Mouse (Mus musculus): Measurements from ENCODE around the gene Chrd. TPM values are rescaled to one million over a fixed set of nuclear protein-coding genes. Genes with fewer than 3 reads are reported as not detected.

Gene Chrd
- total RNA-seq, 2 experiments from 2014 or later: 86.1 to 88.4 TPM

DNA sequence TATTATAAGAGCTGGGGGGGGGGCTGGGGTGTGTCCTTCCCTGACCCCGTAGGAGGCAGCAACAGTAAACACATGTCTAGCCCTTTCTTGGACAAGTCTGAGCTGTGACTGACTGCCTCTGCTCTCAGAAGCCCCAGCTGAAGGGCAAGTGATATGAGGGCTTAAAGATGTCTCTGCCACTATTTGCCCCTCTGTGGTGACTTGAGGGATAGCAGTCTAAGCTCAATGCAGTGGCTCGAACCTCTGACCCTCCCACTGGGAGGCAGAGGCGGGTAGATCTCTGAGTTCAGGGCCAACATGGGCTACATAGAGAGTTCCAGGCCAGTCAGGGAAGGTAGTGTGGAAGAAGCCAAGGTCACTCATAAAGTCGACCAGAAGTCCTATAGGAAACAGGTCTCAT lies 22.1 kb upstream of the Chrd start:
- no peak for DNase-seq

DNA sequence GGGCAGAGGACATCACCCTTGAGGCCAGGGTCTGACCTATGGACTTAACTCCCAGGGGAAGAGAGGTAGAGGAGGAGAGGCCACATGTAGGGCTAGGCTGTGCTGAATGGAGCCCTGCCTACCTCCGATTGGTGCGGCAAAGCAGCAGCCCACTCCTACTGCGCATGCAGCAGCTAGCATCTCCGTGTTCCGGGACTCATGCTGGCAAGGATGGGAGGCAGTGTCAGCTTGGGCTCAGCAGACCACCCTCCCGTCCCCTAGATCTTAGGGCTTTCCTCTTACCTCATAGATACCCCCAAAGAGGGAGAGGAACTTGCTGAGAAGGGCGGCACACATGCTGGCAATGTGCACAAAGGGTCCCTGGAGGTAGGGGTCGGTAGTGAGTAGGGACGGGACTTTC lies 20.7 kb upstream of the Chrd start:
- DNase-seq: no peak

DNA sequence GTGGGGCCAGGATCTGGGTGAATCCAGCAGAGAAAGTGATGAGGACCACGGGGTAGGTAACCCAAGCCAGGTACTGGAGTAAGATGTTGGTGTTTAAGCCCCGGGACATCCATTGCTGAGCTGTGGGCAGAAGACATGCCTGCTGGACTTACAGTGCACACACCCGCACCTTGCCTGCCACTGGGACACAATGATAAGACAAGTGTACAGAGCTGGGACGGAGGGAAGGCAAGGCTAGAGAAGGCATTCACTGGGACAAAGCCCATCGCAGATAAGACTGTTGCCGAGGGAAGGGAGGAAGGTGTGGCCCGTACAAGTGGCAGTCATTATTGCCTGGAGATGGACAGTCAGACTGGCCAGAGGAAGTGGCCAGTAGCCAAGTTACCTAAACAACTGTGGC lies 20.0 kb upstream of the Chrd start:
- DNase-seq: no peak

DNA sequence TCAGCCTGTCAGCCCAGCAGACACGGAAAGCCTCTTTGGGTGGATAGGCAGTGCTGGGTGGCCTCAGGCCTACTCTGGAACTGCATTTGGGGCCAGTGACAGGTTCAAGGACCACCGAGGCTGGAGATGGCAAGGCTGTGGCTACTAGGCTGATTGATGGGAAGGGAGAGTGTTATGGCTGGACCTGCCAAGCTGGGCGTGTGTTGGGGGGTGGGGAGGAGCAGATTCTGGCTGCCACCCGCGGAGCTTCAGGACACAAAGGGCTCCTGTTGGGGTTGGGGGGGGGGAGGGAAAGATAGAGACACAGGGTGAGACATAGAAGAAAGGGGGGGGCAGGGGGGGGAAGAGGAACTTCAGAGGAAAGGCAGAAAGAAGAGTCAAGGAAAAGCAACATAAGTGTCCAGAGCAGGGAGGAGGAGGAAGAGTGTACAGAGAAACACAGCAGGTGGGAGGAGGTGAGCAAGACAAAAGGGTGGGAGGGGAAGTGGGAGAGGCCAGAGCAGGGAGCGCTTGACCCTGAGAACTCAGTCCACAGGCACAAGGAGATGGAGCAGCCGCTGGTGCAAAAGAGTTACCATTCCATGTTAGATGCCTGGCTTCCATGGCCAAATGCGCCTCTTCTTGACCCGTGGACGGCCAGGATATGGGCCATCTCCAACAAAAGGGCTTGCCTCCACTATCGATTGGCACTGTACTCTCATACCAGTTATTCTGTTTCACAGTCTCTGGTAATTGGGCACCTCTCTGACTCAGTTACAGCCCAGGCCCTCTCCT lies 18.4 kb upstream of the Chrd start:
- DNase-seq: no peak

DNA sequence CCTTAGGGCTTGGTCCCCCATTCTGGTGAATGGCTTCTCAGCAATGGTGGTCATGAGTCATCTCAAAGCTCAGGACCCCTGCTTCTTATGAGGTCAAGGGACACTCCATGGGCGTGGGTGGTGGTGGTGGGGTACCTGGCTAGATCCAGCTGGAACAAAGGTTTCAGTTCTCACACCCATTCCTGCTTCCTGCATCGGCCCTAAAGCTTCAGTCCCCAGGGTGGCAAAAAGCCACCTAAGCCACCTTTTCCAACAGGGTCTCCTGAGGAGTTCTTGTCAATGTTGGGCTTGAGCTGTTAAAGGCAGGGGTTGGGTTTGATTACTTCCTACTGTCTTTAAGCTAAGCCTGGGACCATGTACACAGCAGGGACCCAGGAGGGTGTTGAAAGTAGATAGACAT lies 17.8 kb upstream of the Chrd start:
- no peak for DNase-seq

DNA sequence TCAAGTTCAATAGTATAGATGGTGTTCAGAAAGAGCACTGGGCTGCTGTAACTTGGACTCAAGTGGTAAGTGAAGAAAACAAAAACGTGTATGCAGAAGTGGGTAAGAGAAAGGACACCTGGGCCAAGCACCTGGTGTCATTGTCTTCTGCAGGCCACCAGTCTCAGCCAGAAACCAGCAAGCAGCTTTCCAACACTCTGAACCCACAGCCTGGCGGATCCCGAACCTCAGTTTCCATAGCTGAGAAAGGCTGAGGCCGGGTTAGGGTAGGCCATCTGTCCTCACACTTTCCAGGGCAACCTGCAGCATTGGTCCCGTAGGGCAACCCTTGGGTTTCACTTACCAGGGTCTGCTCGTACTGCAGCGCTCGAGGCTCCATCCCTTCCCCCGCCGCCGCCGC lies 17.4 kb upstream of the Chrd start:
- DNase-seq: no peak

DNA sequence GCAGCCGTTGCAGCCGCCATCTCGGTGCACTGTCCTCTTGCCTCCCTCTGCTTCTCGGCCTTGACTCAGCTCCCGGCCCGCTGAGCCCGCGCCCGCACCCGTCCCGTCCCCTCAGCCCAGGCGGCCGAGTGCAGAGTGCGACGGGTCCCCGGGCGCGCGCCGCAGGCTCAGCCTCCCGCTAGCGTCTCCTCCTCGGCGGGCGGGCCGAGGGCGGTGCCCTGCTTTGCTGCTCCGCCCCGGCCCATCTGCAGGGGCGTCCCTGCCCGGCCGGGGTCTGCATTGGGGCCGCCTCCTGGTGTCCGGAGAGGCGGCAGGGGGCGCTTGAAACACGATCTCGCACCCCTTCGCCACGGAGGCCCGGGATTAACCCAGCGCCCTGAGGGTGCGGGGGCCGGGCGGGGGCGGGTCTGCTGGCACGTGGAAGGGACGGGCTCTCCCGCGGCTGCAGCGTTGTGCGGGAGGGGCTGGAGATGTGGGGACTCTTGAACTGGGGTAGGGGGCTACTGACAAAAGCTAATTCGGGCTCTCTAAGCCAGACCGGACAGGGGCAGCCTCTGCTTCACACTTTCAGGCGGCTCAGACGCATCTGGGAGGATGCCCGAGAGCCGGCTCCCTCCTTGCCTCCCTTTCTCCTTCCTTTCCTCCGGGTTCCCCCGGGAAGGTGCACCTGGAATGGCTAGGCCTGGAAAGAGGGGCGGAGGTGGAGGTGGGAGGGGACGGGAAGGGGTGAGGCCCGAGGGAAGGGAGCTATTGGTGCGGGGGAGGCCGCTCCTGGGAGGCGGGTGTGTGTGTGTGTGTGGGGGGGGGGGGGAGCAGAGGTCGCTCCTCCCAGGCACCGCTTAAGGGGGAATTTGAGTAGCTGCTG lies 16.7 kb upstream of the Chrd start:
- peak; percentile 83 to 87 for DNase-seq

DNA sequence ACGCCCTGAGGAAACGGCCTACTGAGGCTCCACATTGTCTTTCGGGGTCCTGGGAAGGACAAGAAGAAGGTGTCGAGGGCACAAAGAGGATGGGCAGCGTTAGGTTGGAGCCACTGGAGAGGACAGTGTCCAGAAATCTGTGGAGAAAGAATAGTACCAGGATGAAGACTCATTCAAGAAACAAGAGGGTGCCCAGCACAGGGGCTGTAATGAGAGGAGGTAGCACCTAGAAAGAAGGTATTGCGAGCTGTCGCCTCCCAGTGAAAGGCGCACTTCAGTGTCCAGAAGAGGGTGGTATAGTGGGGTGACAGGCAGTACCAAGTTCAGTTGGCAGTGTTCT lies 16.1 kb upstream of the Chrd start:
- DNase-seq: peak in 1 of 2 experiments; percentile 28

DNA sequence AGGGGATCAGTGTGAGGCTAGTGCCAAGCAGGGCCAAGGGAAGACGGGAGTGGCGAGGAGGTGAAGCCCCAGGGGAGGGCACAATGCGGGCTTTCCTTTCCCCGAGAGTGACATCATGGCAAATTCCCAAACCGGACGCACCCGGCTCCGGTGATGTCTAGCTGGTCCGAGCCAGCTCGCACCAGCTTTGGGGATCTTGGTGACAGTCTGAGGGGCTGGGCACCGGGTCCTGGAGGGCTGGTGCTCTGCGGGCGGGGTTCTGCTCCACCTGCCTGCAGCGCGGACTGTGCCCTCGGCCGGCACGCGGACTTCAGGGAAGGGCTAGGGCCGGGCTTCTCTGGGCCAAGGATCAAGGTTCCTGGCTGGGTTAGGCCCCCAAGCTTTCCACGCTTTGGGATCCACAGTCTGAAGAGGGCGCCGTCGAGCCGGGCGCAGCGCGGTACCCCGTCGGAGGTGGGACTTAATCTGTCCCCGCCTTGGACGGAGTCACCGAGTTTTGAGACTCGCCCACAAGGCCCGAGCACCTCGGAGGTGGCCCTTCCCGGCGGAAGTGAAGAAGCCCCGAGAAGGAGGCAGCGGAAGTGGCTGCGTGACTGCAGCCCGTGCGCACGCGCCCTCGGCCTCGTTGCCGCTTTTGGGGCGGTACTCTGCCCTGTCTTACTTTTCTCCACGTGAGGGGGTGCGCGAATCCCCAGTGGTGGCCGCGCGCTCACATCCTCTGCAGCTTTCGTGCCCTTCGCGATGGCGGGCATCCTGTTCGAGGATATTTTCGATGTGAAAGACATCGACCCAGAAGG lies 15.5 kb upstream of the Chrd start, which contains the start of the genes Polr2h and Clcn2:
Gene Polr2h, plus strand, starts transcription at position 485 of the 797 bp plus-strand sequence.
Gene Clcn2, minus strand, starts transcription at position 566 of the 797 bp plus-strand sequence.
- peak; percentile 95 to 98 for DNase-seq

DNA sequence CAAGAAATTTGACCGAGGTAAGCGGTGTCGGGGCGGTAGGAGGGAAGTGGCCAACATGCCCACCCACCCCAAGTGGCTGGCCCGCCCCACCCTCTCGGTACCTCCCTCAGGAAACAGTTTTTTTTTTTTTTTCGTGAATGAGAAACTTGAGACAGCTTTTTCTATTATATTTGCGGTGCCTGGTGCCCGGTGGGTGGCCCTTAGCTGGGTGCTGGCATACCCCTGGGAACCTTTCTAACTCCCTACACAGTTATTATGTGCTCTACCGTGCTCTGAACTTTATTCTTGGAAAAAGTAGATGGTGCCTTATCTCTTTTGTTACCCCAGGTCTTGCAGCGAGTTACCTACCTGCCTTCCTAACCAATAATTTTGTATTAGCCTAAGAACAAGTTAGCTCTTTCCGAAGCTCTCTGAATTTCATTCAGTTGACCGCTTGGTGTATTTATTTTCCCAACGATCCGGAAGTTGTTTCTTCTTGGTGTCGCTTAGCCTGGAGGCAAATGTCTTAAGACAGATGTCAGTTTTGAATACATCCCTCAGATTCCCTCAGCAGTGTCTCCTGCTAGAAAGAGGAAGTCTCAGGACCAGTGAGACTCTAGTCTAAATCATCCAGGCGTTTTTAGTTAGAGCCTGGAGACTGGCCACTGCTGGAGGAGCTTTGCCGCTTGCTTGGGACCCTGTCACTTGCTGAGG lies 14.8 kb upstream of the Chrd start:
- DNase-seq: no peak

DNA sequence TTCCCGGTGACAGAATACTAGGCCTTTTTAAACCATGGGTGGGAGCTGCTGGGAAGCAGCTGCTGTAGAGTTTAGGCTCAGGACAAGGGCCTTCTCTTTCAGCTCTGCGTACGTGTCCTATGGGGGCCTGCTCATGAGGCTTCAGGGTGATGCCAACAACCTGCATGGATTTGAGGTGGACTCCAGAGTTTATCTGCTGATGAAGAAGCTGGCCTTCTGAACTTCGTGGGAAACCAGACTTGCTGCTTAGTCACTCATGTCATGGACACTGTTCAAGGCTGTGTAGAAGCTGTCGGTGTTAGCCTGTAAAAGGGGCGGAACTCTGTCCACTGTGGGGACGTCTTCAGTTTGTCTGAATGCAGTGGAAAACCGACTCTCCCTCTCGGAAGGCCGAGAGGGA lies 11.1 kb upstream of the Chrd start:
- no peak for DNase-seq

DNA sequence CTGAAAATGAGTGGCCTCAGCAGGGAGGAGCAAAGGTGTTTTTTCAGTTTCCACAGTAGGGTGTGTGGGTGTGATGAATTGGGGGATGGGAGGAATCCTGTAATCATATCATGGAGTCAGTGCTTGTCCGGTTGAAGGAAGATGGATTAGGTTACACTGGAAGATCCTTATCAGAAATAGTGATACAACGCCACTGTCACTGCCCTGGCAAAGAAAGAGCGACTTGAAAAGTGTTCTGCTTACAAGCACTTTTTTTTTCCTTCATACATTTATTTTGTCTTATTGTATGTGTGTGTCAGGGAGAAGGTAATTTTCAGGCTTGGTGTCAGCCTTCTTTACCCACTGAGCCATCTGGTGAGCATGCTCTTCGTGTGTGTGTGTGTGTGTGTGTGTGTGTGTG lies 10.2 kb upstream of the Chrd start:
- no peak for DNase-seq

DNA sequence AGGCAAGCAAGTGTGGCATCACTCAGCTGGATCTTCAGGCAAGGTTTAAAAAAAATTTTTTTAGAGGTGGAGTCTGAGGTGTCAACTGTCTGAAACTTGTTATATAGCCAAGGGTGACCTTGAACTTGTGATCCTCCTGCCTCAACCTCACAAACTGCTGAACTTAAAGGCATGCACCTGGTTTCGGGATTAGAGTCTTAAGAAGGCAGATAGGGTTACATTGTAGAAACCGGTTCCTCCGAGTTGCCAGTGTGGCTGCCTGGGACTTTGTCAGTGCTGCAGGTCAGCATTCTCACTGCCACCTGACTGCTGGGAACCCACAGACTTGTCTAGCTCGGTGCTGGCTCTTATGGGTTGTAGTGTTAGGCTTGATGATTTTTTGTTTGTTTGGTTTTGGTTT lies 9.7 kb upstream of the Chrd start:
- DNase-seq: no peak

DNA sequence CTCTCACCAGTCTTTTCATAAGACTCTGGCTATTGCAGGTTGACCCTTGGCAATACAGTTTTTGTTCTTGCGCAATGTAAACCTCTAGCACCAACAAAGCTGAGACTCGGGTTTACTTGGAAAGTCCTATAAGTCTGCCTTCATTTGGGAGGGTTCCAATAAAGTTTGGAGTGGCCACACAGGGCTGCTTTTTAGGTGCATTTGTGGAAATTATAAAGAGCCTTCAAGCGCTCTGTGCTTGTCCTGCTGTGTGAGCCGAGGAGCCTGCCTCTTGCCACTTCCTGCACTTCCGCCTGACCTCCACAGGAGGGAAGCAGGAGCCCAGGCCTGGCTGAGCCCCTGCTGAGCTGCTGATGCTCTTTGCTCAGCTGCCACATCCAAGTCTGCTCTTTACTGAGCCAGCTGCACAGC lies 8.6 kb upstream of the Chrd start:
- no peak for DNase-seq

DNA sequence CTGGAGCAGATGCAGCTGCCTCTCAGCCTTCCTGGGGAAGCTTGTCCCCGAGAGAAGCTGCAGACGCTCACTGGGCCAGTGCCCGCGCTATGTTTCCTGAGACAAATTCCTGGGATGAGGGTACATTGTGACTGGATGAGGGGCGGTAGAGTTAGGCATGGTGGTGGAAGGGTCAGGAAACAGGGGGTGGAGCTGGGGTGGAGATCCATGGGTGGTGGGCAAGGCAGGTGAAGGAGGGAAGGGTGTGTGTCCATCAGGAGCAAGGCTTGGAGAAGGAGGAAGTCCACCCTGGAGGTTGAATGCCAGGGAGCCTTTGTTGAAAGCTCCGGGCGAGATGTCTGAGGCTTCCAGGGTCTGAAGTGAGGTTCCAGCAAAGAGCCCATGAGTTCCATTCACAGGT lies 7.6 kb upstream of the Chrd start:
- no peak for DNase-seq

DNA sequence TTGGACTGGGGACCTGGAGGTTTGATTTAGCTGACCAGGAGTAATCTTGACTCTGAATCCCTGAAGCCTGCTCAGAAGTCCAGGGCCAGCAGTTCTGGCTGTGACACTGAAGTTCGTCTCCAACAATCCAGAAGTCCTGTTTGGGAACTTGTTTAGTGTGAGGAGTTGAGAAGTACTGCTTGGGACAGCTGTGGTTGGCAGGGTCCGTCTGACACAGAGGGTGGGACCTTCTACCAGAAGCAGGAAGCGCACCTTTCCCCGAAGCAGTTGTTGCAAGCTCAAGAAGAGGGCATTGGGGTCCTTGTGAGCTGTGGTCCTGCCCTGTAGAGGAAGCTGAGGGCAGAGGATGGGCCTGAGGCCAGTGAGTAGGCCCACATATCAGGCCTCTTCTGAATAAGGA lies 7.2 kb upstream of the Chrd start:
- no peak for DNase-seq

DNA sequence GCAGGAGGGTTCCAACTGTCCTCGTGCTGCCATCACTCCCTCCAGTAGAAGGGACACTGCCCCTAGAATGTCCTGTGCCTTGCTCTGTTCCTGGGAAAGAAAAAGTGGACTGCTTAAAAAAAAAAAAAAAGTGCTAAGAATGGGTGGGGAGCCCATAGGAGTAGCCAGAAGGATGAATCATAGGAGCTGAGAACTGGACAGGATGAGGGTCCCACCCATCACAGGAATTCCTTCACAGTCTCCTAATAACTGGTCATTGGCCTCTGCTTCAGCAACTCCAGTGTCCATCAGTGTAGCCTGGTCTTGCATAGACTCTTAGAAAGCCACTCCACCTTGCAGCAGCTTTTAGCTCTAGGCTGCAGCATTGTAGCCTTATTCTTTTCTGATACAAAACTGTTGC lies 6.5 kb upstream of the Chrd start:
- DNase-seq: no peak

DNA sequence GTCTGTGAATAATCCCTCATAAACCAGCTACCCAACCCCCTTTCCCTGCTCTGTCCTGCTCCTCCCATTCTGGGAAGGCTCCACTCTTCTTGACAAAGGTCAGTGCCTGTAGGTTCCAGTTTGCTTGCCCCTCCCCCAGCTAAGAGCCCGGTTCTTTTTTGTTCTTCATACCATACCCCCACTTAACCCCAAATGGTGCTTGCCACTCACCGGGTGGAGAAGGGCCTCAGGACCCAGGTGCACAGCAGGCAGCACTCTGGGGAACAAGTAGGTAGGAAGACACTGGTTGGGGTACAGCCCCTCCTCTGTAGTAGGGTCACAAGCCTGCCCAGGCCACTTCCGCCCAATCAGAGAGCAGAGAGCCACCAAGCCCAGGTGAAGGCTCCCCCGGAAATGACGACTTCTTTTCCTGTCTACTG lies 2.6 kb upstream of the Chrd start:
- DNase-seq: no peak

DNA sequence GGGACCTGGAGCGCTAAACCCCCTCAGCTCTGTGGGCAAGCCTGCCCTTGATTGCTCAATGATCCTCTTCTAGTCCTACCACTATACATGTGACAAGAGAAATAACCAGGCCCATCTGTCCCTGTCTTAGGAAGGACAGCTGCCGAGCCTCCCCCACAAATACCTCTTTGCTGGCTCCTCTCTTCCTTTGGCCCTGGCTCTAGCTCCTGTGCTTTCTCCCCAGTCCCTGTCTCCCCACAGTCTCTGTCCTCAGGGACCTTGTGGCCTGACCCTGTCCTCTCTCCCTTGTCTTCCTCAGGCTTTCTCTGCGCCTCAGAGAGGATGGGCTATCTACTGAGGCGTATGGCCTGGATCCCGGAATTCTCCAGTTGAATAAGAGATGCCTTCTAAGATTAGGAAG lies 1.2 kb upstream of the Chrd start:
- peak; percentile 49 to 53 for DNase-seq

DNA sequence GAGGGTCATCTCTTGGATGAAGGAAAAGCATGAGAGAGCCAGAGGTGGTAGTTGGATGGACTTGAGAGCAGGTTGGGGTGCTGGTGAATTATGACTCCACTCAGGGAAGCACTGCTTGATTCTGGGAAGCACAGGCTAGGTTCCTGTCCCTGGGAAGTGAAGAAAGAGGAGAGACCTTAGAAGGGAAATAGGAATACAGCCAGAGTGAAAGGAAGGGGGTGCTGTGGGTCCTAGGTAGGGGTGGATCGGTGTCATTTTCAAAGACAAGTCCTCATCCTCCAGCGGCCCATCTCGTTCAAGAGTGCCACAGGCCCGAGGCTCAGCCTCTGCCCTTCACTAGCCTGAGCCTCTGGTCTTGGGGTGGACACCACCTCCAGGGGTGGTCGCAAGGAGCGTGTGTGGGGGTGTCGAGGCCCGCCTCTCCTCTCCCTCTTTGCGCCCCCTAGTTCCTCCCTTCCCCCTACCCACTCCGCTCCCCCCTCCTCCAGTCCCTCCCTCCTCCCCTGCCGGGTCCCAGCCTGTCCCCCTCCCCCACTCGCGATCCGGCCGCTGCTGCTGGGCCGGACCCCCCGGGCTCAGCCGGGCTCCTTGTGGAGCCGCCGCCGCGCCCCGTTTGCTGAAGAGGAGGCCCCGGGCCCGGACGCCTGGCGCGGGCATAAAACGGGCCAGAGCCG lies 539 bp upstream of the Chrd start:
- DNase-seq: peak; percentile 27 to 36

Data from layer of hippocampus, postnatal 36 days (tissue).